Mouse (Mus musculus): Measurements from ENCODE around the gene Atf5. TPM values are rescaled to one million over a fixed set of nuclear protein-coding genes. Genes with fewer than 3 reads are reported as not detected.

Atf5 gene
- polyA plus RNA-seq (2014; fragmentation: Illumina TruSeq; extraction: RNeasy Lipid Tissue Mini Kit (QIAGEN cat#74804); ENCODE audit: low read depth, low replicate concordance): 47.9 TPM

GRCm38 (mm10) chr7:44816470-44817021 is at the start of gene Atf5:
Atf5 (minus strand) TSS chr7:44816658.

GRCm38 (mm10) chr7:44857042-44857552 is 40.6 kb upstream of the Atf5 start, which contains the start of gene Pnkp:
Pnkp (plus strand) TSS chr7:44857139.

GRCm38 (mm10) chr7:44848561-44849415 is 32.3 kb upstream of the Atf5 start, which contains the start of the genes Akt1s1 and Tbc1d17:
Akt1s1 (plus strand) TSS chr7:44848991.
Tbc1d17 (minus strand) TSS chr7:44849079.

GRCm38 (mm10) chr7:44815721-44816469 is 563 bp downstream of the Atf5 start, which contains the start of the genes Nup62 and Il4i1:
Nup62 (plus strand) TSS chr7:44816088.
Il4i1 (plus strand) TSS chr7:44816387.

Other genes starting within 250 kb of the Atf5 start
- 0.37 TPM for gene Napsa, start 244.3 kb downstream of the Atf5 start, polyA plus RNA-seq (2014; fragmentation: Illumina TruSeq; extraction: RNeasy Lipid Tissue Mini Kit (QIAGEN cat#74804); ENCODE audit: low read depth, low replicate concordance)
- gene Kcnc3, start 226.0 kb downstream of the Atf5 start, polyA plus RNA-seq (2014; fragmentation: Illumina TruSeq; extraction: RNeasy Lipid Tissue Mini Kit (QIAGEN cat#74804); ENCODE audit: low read depth, low replicate concordance): 0.56 TPM
- gene Myh14, start 145.8 kb downstream of the Atf5 start, polyA plus RNA-seq (2014; fragmentation: Illumina TruSeq; extraction: RNeasy Lipid Tissue Mini Kit (QIAGEN cat#74804); ENCODE audit: low read depth, low replicate concordance): 0.37 TPM
- gene Izumo2, start 107.9 kb downstream of the Atf5 start, polyA plus RNA-seq (2014; fragmentation: Illumina TruSeq; extraction: RNeasy Lipid Tissue Mini Kit (QIAGEN cat#74804); ENCODE audit: low read depth, low replicate concordance): not detected
- 6.2 TPM for gene Vrk3, start 68.2 kb downstream of the Atf5 start, polyA plus RNA-seq (2014; fragmentation: Illumina TruSeq; extraction: RNeasy Lipid Tissue Mini Kit (QIAGEN cat#74804); ENCODE audit: low read depth, low replicate concordance)
- gene Zfp473, start 65.6 kb downstream of the Atf5 start, polyA plus RNA-seq (2014; fragmentation: Illumina TruSeq; extraction: RNeasy Lipid Tissue Mini Kit (QIAGEN cat#74804); ENCODE audit: low read depth, low replicate concordance): not detected
- gene Nup62, start 570 bp downstream of the Atf5 start, polyA plus RNA-seq (2014; fragmentation: Illumina TruSeq; extraction: RNeasy Lipid Tissue Mini Kit (QIAGEN cat#74804); ENCODE audit: low read depth, low replicate concordance): 1.1 TPM
- gene Il4i1, start 271 bp downstream of the Atf5 start, polyA plus RNA-seq (2014; fragmentation: Illumina TruSeq; extraction: RNeasy Lipid Tissue Mini Kit (QIAGEN cat#74804); ENCODE audit: low read depth, low replicate concordance): not detected
- 2.2 TPM for gene Akt1s1, start 32.3 kb upstream of the Atf5 start, polyA plus RNA-seq (2014; fragmentation: Illumina TruSeq; extraction: RNeasy Lipid Tissue Mini Kit (QIAGEN cat#74804); ENCODE audit: low read depth, low replicate concordance)
- 1.3 TPM for gene Tbc1d17, start 32.4 kb upstream of the Atf5 start, polyA plus RNA-seq (2014; fragmentation: Illumina TruSeq; extraction: RNeasy Lipid Tissue Mini Kit (QIAGEN cat#74804); ENCODE audit: low read depth, low replicate concordance)
- 1.4 TPM for gene Pnkp, start 40.5 kb upstream of the Atf5 start, polyA plus RNA-seq (2014; fragmentation: Illumina TruSeq; extraction: RNeasy Lipid Tissue Mini Kit (QIAGEN cat#74804); ENCODE audit: low read depth, low replicate concordance)
- 0.95 TPM for gene Ptov1, start 53.1 kb upstream of the Atf5 start, polyA plus RNA-seq (2014; fragmentation: Illumina TruSeq; extraction: RNeasy Lipid Tissue Mini Kit (QIAGEN cat#74804); ENCODE audit: low read depth, low replicate concordance)
- gene Med25, start 76.1 kb upstream of the Atf5 start, polyA plus RNA-seq (2014; fragmentation: Illumina TruSeq; extraction: RNeasy Lipid Tissue Mini Kit (QIAGEN cat#74804); ENCODE audit: low read depth, low replicate concordance): 1.1 TPM
- 1.4 TPM for gene Fuz, start 79.4 kb upstream of the Atf5 start, polyA plus RNA-seq (2014; fragmentation: Illumina TruSeq; extraction: RNeasy Lipid Tissue Mini Kit (QIAGEN cat#74804); ENCODE audit: low read depth, low replicate concordance)
- gene Ap2a1, start 112.8 kb upstream of the Atf5 start, polyA plus RNA-seq (2014; fragmentation: Illumina TruSeq; extraction: RNeasy Lipid Tissue Mini Kit (QIAGEN cat#74804); ENCODE audit: low read depth, low replicate concordance): 9.2 TPM
- not detected for gene Tsks, start 126.5 kb upstream of the Atf5 start, polyA plus RNA-seq (2014; fragmentation: Illumina TruSeq; extraction: RNeasy Lipid Tissue Mini Kit (QIAGEN cat#74804); ENCODE audit: low read depth, low replicate concordance)
- gene Cpt1c, start 158.2 kb upstream of the Atf5 start, polyA plus RNA-seq (2014; fragmentation: Illumina TruSeq; extraction: RNeasy Lipid Tissue Mini Kit (QIAGEN cat#74804); ENCODE audit: low read depth, low replicate concordance): not detected
- gene Prmt1, start 169.9 kb upstream of the Atf5 start, polyA plus RNA-seq (2014; fragmentation: Illumina TruSeq; extraction: RNeasy Lipid Tissue Mini Kit (QIAGEN cat#74804); ENCODE audit: low read depth, low replicate concordance): 4.2 TPM
- 21.4 TPM for gene Irf3, start 181.0 kb upstream of the Atf5 start, polyA plus RNA-seq (2014; fragmentation: Illumina TruSeq; extraction: RNeasy Lipid Tissue Mini Kit (QIAGEN cat#74804); ENCODE audit: low read depth, low replicate concordance)
- gene Bcl2l12, start 182.1 kb upstream of the Atf5 start, polyA plus RNA-seq (2014; fragmentation: Illumina TruSeq; extraction: RNeasy Lipid Tissue Mini Kit (QIAGEN cat#74804); ENCODE audit: low read depth, low replicate concordance): 0.66 TPM
- gene Scaf1, start 199.7 kb upstream of the Atf5 start, polyA plus RNA-seq (2014; fragmentation: Illumina TruSeq; extraction: RNeasy Lipid Tissue Mini Kit (QIAGEN cat#74804); ENCODE audit: low read depth, low replicate concordance): 1.3 TPM
- 3.7 TPM for gene Rras, start 201.3 kb upstream of the Atf5 start, polyA plus RNA-seq (2014; fragmentation: Illumina TruSeq; extraction: RNeasy Lipid Tissue Mini Kit (QIAGEN cat#74804); ENCODE audit: low read depth, low replicate concordance)
- 0.11 TPM for gene Prr12, start 236.2 kb upstream of the Atf5 start, polyA plus RNA-seq (2014; fragmentation: Illumina TruSeq; extraction: RNeasy Lipid Tissue Mini Kit (QIAGEN cat#74804); ENCODE audit: low read depth, low replicate concordance)
- gene Nosip, start 245.8 kb upstream of the Atf5 start, polyA plus RNA-seq (2014; fragmentation: Illumina TruSeq; extraction: RNeasy Lipid Tissue Mini Kit (QIAGEN cat#74804); ENCODE audit: low read depth, low replicate concordance): 3.2 TPM
- gene Prrg2, start 246.0 kb upstream of the Atf5 start, polyA plus RNA-seq (2014; fragmentation: Illumina TruSeq; extraction: RNeasy Lipid Tissue Mini Kit (QIAGEN cat#74804); ENCODE audit: low read depth, low replicate concordance): 2.3 TPM